Mouse (Mus musculus): Measurements from ENCODE around the gene Hspa1a. TPM values are rescaled to one million over a fixed set of nuclear protein-coding genes. Genes with fewer than 3 reads are reported as not detected.

The Hspa1a gene
- polyA plus RNA-seq, 1 experiment: 1.9 TPM

- 14% methylated on average over 1 of the region's 1 CpGs for WGBS
- Histone ChIP-seq H3K4me1 (ENCODE audit: control insufficient read depth, insufficient read depth, low read length) (no peaks in the 10 kb centered on the region; the same call in 1 of the 2 replicates), H3K4me3 (replicated peaks; ENCODE audit: control insufficient read depth, low read depth, low read length) (no peak overlapping the region), H3K27ac (ENCODE audit: control insufficient read depth, insufficient read depth, low read depth, low read length, poor library complexity) (no peak overlapping the region)
- TF ChIP-seq POLR2A (IDR thresholded peaks at IDR 0.05; ENCODE audit: borderline replicate concordance, control insufficient read depth, low read depth, low read length) (no peak), CTCF (IDR thresholded peaks at IDR 0.05; ENCODE audit: control insufficient read depth, insufficient read depth, low read length) (no peak)
Measured at GRCm38 (mm10) chr17:34956340-34956739, 15.6 kb downstream of the Hspa1a start.

- Histone ChIP-seq H3K4me1 (ENCODE audit: control insufficient read depth, insufficient read depth, low read length) (no peaks in the 10 kb centered on the region; the same call in 1 of the 2 replicates), H3K4me3 (replicated peaks; ENCODE audit: control insufficient read depth, low read depth, low read length) (no peak overlapping the region), H3K27ac (ENCODE audit: control insufficient read depth, insufficient read depth, low read depth, low read length, poor library complexity) (no peak overlapping the region)
- WGBS: 75% methylated on average over 3 of the region's 3 CpGs
- TF ChIP-seq POLR2A (IDR thresholded peaks at IDR 0.05; ENCODE audit: borderline replicate concordance, control insufficient read depth, low read depth, low read length): no peak
- TF ChIP-seq CTCF (IDR thresholded peaks at IDR 0.05; ENCODE audit: control insufficient read depth, insufficient read depth, low read length): no peak
Measured at GRCm38 (mm10) chr17:34955884-34956283, 16.1 kb downstream of the Hspa1a start.

- whole genome bisulfite sequencing: 79% methylated on average over 4 of the region's 4 CpGs
- H3K4me1 ChIP-seq (ENCODE audit: control insufficient read depth, insufficient read depth, low read length): no peaks in the 10 kb centered on the region; the same call in 1 of the 2 replicates
- H3K27ac ChIP-seq (ENCODE audit: control insufficient read depth, insufficient read depth, low read depth, low read length, poor library complexity): no peak overlapping the region
- TF ChIP-seq CTCF (IDR thresholded peaks at IDR 0.05; ENCODE audit: control insufficient read depth, insufficient read depth, low read length): no peak
- TF ChIP-seq POLR2A (IDR thresholded peaks at IDR 0.05; ENCODE audit: borderline replicate concordance, control insufficient read depth, low read depth, low read length): no peak
- no peak overlapping the region for H3K4me3 ChIP-seq (replicated peaks; ENCODE audit: control insufficient read depth, low read depth, low read length)
Measured at GRCm38 (mm10) chr17:34954831-34955230, 17.1 kb downstream of the Hspa1a start.

- TF ChIP-seq CTCF (IDR thresholded peaks at IDR 0.05; ENCODE audit: control insufficient read depth, insufficient read depth, low read length) (no peak), POLR2A (IDR thresholded peaks at IDR 0.05; ENCODE audit: borderline replicate concordance, control insufficient read depth, low read depth, low read length) (no peak)
- H3K27ac ChIP-seq (ENCODE audit: control insufficient read depth, insufficient read depth, low read depth, low read length, poor library complexity): no peak overlapping the region
- no peaks in the 10 kb centered on the region; the same call in 1 of the 2 replicates for H3K4me1 ChIP-seq (ENCODE audit: control insufficient read depth, insufficient read depth, low read length)
- no peak overlapping the region for H3K4me3 ChIP-seq (replicated peaks; ENCODE audit: control insufficient read depth, low read depth, low read length)
- WGBS: 89% methylated on average over 4 of the region's 4 CpGs
Measured at GRCm38 (mm10) chr17:34953904-34954303, 18.1 kb downstream of the Hspa1a start.

- no peak for TF ChIP-seq POLR2A (IDR thresholded peaks at IDR 0.05; ENCODE audit: borderline replicate concordance, control insufficient read depth, low read depth, low read length)
- no peak for TF ChIP-seq CTCF (IDR thresholded peaks at IDR 0.05; ENCODE audit: control insufficient read depth, insufficient read depth, low read length)
- Histone ChIP-seq H3K4me3 (replicated peaks; ENCODE audit: control insufficient read depth, low read depth, low read length) (no peak overlapping the region), H3K4me1 (ENCODE audit: control insufficient read depth, insufficient read depth, low read length) (no peaks in the 10 kb centered on the region; the same call in 1 of the 2 replicates), H3K27ac (ENCODE audit: control insufficient read depth, insufficient read depth, low read depth, low read length, poor library complexity) (no peak overlapping the region)
- 71% methylated on average over 3 of the region's 3 CpGs for WGBS
Measured at GRCm38 (mm10) chr17:34953258-34953657, 18.7 kb downstream of the Hspa1a start.

- peak; percentile 90 for TF ChIP-seq POLR2A (IDR thresholded peaks at IDR 0.05; ENCODE audit: borderline replicate concordance, control insufficient read depth, low read depth, low read length)
- peak; percentile 31; the same call in 1 of the 2 replicates for TF ChIP-seq CTCF (IDR thresholded peaks at IDR 0.05; ENCODE audit: control insufficient read depth, insufficient read depth, low read length)
- Histone ChIP-seq H3K4me3 (replicated peaks; ENCODE audit: control insufficient read depth, low read depth, low read length) (peak overlapping the region; percentile 87), H3K4me1 (ENCODE audit: control insufficient read depth, insufficient read depth, low read length) (no peaks in the 10 kb centered on the region; the same call in 1 of the 2 replicates), H3K27ac (ENCODE audit: control insufficient read depth, insufficient read depth, low read depth, low read length, poor library complexity) (peak overlapping the region; percentile 38)
- WGBS: under 1% methylated on average over 23 of the region's 23 CpGs
Measured at GRCm38 (mm10) chr17:34952378-34953040, 19.4 kb downstream of the Hspa1a start.

GRCm38 (mm10) chr17:34951636-34952377 lies 20.1 kb downstream of the Hspa1a start:
- TF ChIP-seq POLR2A (IDR thresholded peaks at IDR 0.05; ENCODE audit: borderline replicate concordance, control insufficient read depth, low read depth, low read length) (no peak), CTCF (IDR thresholded peaks at IDR 0.05; ENCODE audit: control insufficient read depth, insufficient read depth, low read length) (no peak)
- Histone ChIP-seq H3K4me3 (replicated peaks; ENCODE audit: control insufficient read depth, low read depth, low read length) (peak overlapping the region; percentile 87), H3K4me1 (ENCODE audit: control insufficient read depth, insufficient read depth, low read length) (no peaks in the 10 kb centered on the region; the same call in 1 of the 2 replicates), H3K27ac (ENCODE audit: control insufficient read depth, insufficient read depth, low read depth, low read length, poor library complexity) (peak overlapping the region; percentile 38)
- under 1% methylated on average over 29 of the region's 29 CpGs for WGBS

All from bone marrow, adult 2 months (tissue).